Mouse (Mus musculus) adrenal gland, postnatal 14 days (tissue): ENCODE data around the gene Gm8257. TPM values are rescaled to one million over a fixed set of nuclear protein-coding genes. Genes with fewer than 3 reads are reported as not detected.
"Not testable (repeated sequence)": the region's sequence is repeated elsewhere in the genome, so short reads cannot be mapped to it uniquely, and the experiment has no call there.

ENCODE experiments used
- DNase-seq: peaks from one replicate; pipeline ENCODE4 v3.0.0; 2021; ENCODE audit warnings: mixed read lengths
- long read RNA-seq, 2 experiments: library from polyadenylated mRNA; stranded (forward); transcript quantifications; one replicate each; pipeline ENCODE4 v2.0.0; 2021
- total RNA-seq: library from RNA; stranded (reverse); gene quantifications from 2 replicates; pipeline ENCODE4 v1.2.3, GENCODE M21; 2021

The Gm8257 gene
- total RNA-seq, result not detected in 2 replicates
- long read RNA-seq, experiment 1, result 0 reads
- long read RNA-seq, experiment 2, result 0 reads

DNA sequence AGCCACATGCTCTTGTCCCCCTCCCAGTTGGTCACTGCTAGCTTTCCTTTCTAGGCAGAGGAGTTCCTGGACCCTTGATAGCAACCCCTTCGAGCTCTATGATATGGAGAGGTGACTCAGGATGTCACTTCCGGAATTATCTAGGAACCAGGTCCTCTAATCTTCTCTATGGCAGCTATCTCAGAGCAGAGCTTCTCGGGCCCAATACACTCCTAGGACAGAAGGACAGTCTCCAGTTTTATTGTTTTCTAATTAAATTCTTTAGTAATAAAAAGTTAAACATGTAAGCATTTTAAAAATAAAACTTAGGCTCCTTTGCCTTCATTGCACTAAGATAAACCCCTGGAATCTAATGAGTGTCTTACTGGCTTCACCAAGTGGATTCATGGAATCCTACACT is at the start of gene Gm8257:
TSS of gene Gm8257 (minus strand) at position 101 of the 400 bp plus-strand sequence.
- not testable (repeated sequence) for DNase-seq

DNA sequence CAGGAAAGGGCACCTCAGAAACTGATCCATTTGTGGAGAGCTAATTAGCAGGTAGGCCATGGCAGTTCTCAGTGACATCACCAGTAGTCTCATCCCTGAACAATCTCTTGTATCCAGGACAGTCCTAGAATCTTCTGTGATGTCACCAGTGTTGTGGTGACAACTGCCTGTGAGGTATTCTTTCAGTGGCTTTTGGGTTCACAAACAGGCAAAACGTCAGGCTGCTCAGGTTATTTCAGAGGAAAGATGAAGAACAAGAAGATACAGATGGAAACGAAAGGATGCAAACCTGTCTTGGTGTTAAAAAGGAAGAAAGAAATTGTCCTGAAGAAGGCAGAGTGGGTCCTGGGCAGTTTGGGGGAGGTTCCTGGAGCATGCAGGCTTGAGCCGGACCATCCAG is 44.0 kb upstream of the Gm8257 start, which contains the start of gene Gm8267:
TSS of gene Gm8267 (minus strand) at position 101 of the 400 bp plus-strand sequence.
- DNase-seq, result no peak

DNA sequence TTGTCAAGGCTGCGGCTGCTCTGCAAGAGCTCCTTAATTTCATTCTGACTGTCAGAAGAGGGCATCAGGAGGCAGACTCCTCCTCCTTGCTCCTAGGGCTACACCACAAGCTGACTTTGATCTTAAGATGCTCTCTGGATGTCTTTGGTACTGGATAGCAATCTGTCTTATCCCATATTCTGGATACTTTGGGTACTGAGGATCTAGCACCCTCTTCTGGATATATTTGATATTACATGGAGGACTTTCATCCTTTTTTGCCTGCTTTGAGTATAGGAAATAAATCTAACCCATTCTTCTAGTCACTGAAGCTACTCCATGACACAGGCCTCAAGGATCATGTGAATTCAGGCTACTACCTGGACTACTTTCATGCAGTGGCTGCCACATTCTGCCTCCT is 36.5 kb upstream of the Gm8257 start:
- not testable (repeated sequence) for DNase-seq

DNA sequence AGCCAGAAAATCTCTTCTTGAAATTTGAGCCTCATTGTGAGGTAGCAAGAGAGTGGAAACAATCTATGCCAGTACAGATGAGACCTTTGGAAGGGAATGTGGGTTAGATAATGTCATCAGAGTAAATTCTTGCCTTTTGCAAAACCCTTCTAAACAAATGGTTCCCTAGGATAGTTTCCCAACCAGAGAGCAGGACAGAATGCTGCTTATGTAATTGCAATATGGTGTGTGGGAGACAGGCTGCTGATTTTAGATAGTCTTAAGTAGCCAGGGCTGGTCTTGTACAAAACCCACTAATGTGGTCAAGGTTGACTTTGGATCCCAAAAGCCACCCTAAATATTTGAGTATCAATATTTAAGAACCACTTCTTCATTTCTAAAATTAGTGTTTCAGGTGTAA is 24.5 kb upstream of the Gm8257 start:
- not testable (repeated sequence) for DNase-seq

DNA sequence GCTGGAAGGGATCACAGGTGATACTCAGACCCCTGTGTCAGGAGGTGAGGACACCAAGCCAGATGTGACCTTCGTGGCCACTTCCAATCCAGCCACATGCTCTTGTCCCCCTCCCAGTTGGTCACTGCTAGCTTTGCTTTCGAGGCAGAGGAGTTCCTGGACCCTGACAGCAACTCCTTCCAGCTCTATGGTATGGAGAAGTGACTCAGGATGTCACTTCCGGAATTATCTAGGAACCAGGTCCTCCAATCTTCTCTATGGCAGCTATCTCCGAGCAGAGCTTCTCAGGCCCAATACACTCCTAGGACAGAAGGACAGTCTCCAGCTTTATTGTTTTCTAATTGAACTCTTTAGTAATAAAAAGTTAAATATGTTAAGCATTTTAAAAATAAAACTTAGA is 78.5 kb downstream of the Gm8257 start, which contains the start of gene Gm5624:
TSS of gene Gm5624 (minus strand) at position 202 of the 400 bp plus-strand sequence.
- not testable (repeated sequence) for DNase-seq

Other genes with a start within 250 kb of the Gm8257 start
- gene BC061237, start 214.0 kb downstream of the Gm8257 start, total RNA-seq, result not detected in 2 replicates
- not detected in 2 replicates for gene Gm17093, start 188.2 kb downstream of the Gm8257 start, total RNA-seq
- not detected in 2 replicates for gene Gm8247, start 123.3 kb downstream of the Gm8257 start, total RNA-seq
- not detected in 2 replicates for gene Gm5624, start 78.5 kb downstream of the Gm8257 start, total RNA-seq
- gene Gm8267, start 43.9 kb upstream of the Gm8257 start, total RNA-seq, result not detected in 2 replicates
- gene Ptgdr, start 152.9 kb upstream of the Gm8257 start, total RNA-seq, result not detected in 2 replicates